Mouse (Mus musculus) small intestine, adult 2 months (tissue): Measurements from ENCODE around the gene Gm14403. TPM values are rescaled to one million over a fixed set of nuclear protein-coding genes. Genes with fewer than 3 reads are reported as not detected.
"Not testable (repeated sequence)": the region's sequence is repeated elsewhere in the genome, so short reads cannot be mapped to it uniquely, and the experiment has no call there.

ENCODE experiments used
- H3K27ac ChIP-seq: fragments of 200-500 bp; 2 replicates; pipeline ENCODE4 v1.5.1; 2012; ENCODE audit warnings: low read depth, low read length, control low read depth, inconsistent platforms; ENCODE audit not compliant: insufficient read depth
- H3K27me3 ChIP-seq: fragments of 200-500 bp; 2 replicates; pipeline ENCODE4 v1.6.1; 2012; ENCODE audit warnings: mild to moderate bottlenecking, moderate library complexity, low read length, inconsistent platforms; ENCODE audit not compliant: control insufficient read depth, insufficient read depth
- H3K36me3 ChIP-seq: fragments of 200-500 bp; 2 replicates; pipeline ENCODE4 v1.6.1; 2012; ENCODE audit warnings: mild to moderate bottlenecking, low read length, control low read depth, inconsistent platforms; ENCODE audit not compliant: control insufficient read depth, insufficient read depth
- H3K4me1 ChIP-seq: fragments of 200-500 bp; 2 replicates; pipeline ENCODE4 v1.6.1; 2012; ENCODE audit warnings: low read length, inconsistent platforms, mixed read lengths; ENCODE audit not compliant: control insufficient read depth, insufficient read depth, insufficient read length
- H3K4me3 ChIP-seq: fragments of 200-500 bp; 2 replicates; pipeline ENCODE4 v1.5.1; 2012; ENCODE audit warnings: low read depth, mild to moderate bottlenecking, control low read depth, inconsistent platforms, low read length, moderate library complexity
- CTCF ChIP-seq: fragments of 200-500 bp; IDR thresholded peaks from 2 replicates; pipeline ENCODE4 v1.5.1; 2012; ENCODE audit warnings: low read depth, mild to moderate bottlenecking, control low read depth, inconsistent platforms, low read length, moderate library complexity, mixed read lengths; ENCODE audit not compliant: insufficient replicate concordance, insufficient read length; ENCODE audit errors: extremely low read depth
- POLR2A ChIP-seq: fragments of 200-500 bp; IDR thresholded peaks from 2 replicates; pipeline ENCODE4 v1.6.1; 2012; ENCODE audit warnings: low read depth, mild to moderate bottlenecking, control low read depth, inconsistent platforms, low read length, moderate library complexity
- WGBS: fragments of 180-500 bp; shearing (Covaris S2); methylation state at CpG from one replicate; pipeline ENCODE4 v1.1.7; 2018; 5-methylcytosine and 5-hydroxymethylcytosine counted together
- polyA plus RNA-seq: library from polyadenylated mRNA; depleted of rRNA; stranded (reverse); fragments of >200 nt; gene quantifications from 2 replicates; pipeline ENCODE4 v1.2.3, GENCODE M21; 2012

Gene Gm14403
- polyA plus RNA-seq, 1 experiment, result not detected

DNA sequence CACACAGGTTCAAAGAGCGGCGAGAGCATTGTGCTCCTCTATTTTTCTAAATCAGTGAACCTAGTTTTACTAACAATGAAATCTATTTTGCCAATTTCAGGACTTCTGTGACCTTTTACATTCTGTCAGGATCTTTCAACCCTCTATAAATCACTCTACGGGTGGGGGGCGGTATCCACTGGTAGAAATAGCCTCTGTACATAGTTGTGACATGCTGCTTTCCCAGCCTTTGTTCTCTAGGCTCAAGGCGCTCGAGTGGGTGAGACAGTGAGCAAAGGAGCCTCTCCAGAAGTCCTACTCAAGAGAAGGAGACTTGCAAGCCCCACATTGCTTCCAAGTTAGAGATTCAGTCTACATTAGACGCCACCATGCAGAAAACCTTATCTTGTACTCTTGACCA, 20.3 kb downstream of the Gm14403 start:
- 81% methylated on average over 7 of the region's 7 CpGs for WGBS
- H3K36me3 ChIP-seq, H3K27ac ChIP-seq, H3K27me3 ChIP-seq, H3K4me3 ChIP-seq, H3K4me1 ChIP-seq: not testable (repeated sequence)

DNA sequence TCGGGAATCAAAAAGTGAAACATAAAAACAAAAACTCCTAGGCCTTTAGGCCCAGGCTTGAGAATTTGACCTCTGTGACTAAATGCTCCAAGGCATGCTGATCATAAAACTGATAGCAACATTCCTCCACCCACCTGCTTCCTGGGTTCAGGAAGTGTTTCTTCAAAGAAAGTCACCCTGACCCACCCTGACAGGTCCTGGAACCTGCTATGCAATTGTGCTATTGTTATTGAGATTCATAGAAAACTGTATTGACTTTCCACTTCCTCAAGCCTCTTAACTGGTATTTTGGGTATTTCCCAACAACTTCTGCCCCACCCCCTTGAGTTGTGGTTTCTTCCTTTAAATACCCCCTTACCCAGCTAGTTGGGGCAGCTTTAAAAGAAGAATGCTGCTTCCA, 20.9 kb downstream of the Gm14403 start:
- H3K36me3 ChIP-seq, H3K4me3 ChIP-seq, H3K27ac ChIP-seq, H3K4me1 ChIP-seq, H3K27me3 ChIP-seq: not testable (repeated sequence)
- WGBS, result 85% methylated on average over 1 of the region's 1 CpGs

- WGBS, result 73% methylated on average over 8 of the region's 8 CpGs
Observed at GRCm38 (mm10) chr2:177520035-177520434, 22.0 kb downstream of the Gm14403 start.

DNA sequence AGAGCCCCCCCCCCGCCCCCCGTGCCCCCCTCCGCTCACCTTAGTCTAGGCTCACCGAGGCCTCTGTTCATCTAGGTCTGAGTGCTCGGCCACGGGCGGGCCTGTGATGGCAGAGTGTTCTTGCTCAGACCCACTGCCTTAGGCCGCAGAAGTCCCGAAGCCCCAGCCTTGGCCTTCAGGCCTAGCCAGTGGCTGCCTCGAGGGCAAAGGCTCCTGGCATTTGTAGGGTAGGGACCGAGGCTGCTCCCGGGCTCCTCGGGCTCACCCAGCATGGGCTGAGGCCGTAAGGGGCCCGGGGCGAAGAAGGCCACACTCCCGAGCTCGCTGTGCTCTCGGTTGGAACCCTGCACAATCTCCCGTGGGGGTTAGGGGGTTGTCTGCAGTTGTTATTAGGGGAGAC, 25.0 kb downstream of the Gm14403 start:
- WGBS, result 90% methylated on average over 20 of the region's 20 CpGs
- Histone ChIP-seq H3K27ac (no peak overlapping the region), H3K4me1 (no peaks in the 10 kb centered on the region), H3K27me3 (no peaks in the 10 kb centered on the region), H3K36me3 (no peaks in the 10 kb centered on the region), H3K4me3 (no peak overlapping the region)
- TF ChIP-seq POLR2A (no peak), CTCF (no peak)

More at GRCm38 (mm10) chr2:177520035-177520434, 22.0 kb downstream of the Gm14403 start:
- H3K36me3 ChIP-seq, result no peaks in the 10 kb centered on the region
- TF ChIP-seq POLR2A (no peak), CTCF (no peak)
- no peak overlapping the region for H3K4me3 ChIP-seq
- H3K27me3 ChIP-seq, result no peaks in the 10 kb centered on the region
- no peak overlapping the region for H3K27ac ChIP-seq
- H3K4me1 ChIP-seq, result no peaks in the 10 kb centered on the region

DNA sequence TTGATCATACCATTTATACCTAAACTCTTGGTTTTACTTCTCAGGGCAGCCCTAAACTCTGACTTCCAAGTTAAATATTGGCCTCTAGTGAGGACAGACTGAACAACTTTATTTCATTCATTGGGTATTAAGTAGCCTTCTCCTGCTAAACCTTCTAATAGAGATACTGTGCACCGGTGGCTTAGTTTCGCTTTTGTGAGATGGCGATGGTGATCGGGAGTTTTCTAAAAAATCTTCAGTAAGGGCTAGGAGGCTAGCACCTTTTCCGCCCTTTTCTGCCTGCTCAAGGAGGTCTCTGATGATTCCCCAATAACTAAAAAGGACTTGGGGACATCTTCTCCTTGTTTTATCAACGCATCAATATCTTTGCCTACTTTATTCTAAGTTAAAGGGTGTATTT, 25.7 kb downstream of the Gm14403 start:
- H3K4me1 ChIP-seq, H3K4me3 ChIP-seq, H3K27ac ChIP-seq, H3K27me3 ChIP-seq, H3K36me3 ChIP-seq: not testable (repeated sequence)
- WGBS, result 91% methylated on average over 6 of the region's 6 CpGs

GRCm38 (mm10) chr2:177524171-177524570, 26.2 kb downstream of the Gm14403 start:
- H3K27ac ChIP-seq, H3K4me3 ChIP-seq, H3K36me3 ChIP-seq, H3K27me3 ChIP-seq, H3K4me1 ChIP-seq: not testable (repeated sequence)
- WGBS, result 92% methylated on average over 16 of the region's 16 CpGs

GRCm38 (mm10) chr2:177535876-177536275, 37.9 kb downstream of the Gm14403 start:
- no peaks in the 10 kb centered on the region for H3K27me3 ChIP-seq
- WGBS, result 76% methylated on average over 9 of the region's 9 CpGs
- no peak overlapping the region for H3K4me3 ChIP-seq
- no peak overlapping the region for H3K27ac ChIP-seq
- TF ChIP-seq POLR2A, result no peak
- TF ChIP-seq CTCF, result no peak
- no peaks in the 10 kb centered on the region for H3K36me3 ChIP-seq
- no peaks in the 10 kb centered on the region for H3K4me1 ChIP-seq

DNA sequence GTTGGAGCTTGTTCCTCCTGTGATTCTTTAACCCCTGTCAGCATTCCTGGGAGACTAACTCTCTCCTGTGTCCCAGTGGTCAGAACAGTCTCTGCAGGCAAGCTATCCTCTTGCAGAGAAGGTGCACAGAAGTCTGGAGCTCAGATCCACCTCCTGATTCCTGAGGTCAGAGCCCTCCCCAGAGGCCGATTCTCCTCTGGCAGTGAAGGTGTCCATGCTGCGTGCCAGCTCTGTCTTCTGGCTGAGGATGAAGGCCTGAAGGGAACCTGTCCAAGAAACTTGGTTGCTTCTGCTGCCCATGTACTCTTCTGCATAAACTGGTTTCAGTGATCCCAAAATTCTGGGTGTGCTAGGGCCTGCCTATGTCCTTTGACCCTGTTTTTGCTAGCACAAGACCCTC, 39.1 kb downstream of the Gm14403 start:
- not testable (repeated sequence) for H3K4me3 ChIP-seq, H3K36me3 ChIP-seq, H3K27me3 ChIP-seq, H3K4me1 ChIP-seq, H3K27ac ChIP-seq
- 88% methylated on average over 2 of the region's 2 CpGs for WGBS

GRCm38 (mm10) chr2:177537717-177538116, 39.7 kb downstream of the Gm14403 start:
- not testable (repeated sequence) for H3K36me3 ChIP-seq, H3K27ac ChIP-seq, H3K27me3 ChIP-seq, H3K4me1 ChIP-seq, H3K4me3 ChIP-seq
- 75% methylated on average over 5 of the region's 5 CpGs for WGBS

GRCm38 (mm10) chr2:177555261-177555660, 57.2 kb downstream of the Gm14403 start:
- not testable (repeated sequence) for H3K36me3 ChIP-seq, H3K27me3 ChIP-seq, H3K4me3 ChIP-seq, H3K4me1 ChIP-seq, H3K27ac ChIP-seq
- 78% methylated on average over 1 of the region's 1 CpGs for WGBS
